Mouse (Mus musculus) intestine, postnatal 0 days (tissue): ENCODE measurements at regions not wholly inside any gene's neighbourhood (a gene's known extent, or its start where the extent isn't known, plus 50 kb on each side); places are given as distances from the start of the nearest gene placed in this dataset.

ENCODE experiments used
- ATAC-seq: fragments of 200-750 bp; cut with Nextera tagmentation; 2 replicates; pipeline ENCODE4 v1.8.0; 2017; ENCODE audit warnings: mild to moderate bottlenecking, moderate TSS enrichment, moderate library complexity
- H3K27ac ChIP-seq: fragments of 300-500 bp; sonication (generic); 2 replicates; pipeline ENCODE4 v1.5.1; 2014; ENCODE audit warnings: mild to moderate bottlenecking, low read depth, low read length, moderate library complexity
- H3K27me3 ChIP-seq: fragments of 300-500 bp; sonication (generic); replicated peaks from 2 replicates; pipeline ENCODE4 v1.6.1; 2014; ENCODE audit warnings: low read length, mixed read lengths; ENCODE audit not compliant: control insufficient read depth, insufficient read depth
- H3K36me3 ChIP-seq: fragments of 300-500 bp; sonication (generic); 2 replicates; pipeline ENCODE4 v1.6.1; 2014; ENCODE audit warnings: mild to moderate bottlenecking, moderate library complexity; ENCODE audit not compliant: control insufficient read depth, insufficient read depth
- H3K4me1 ChIP-seq: fragments of 300-500 bp; sonication (generic); replicated peaks from 2 replicates; pipeline ENCODE4 v1.6.1; 2014; ENCODE audit warnings: antibody characterized with exemption, low read length, mixed read lengths; ENCODE audit not compliant: control insufficient read depth, insufficient read depth
- H3K4me2 ChIP-seq: fragments of 300-500 bp; sonication (generic); replicated peaks from 2 replicates; pipeline ENCODE4 v1.6.1; 2014; ENCODE audit warnings: low read depth, mild to moderate bottlenecking, moderate library complexity
- H3K4me3 ChIP-seq: fragments of 300-500 bp; sonication (generic); 2 replicates; pipeline ENCODE4 v1.5.1; 2014; ENCODE audit warnings: low read depth, low read length
- H3K9ac ChIP-seq: fragments of 300-500 bp; sonication (generic); 2 replicates; pipeline ENCODE4 v1.6.1; 2014; ENCODE audit warnings: mild to moderate bottlenecking, low read depth, low read length
- H3K9me3 ChIP-seq: fragments of 300-500 bp; sonication (generic); 2 replicates; pipeline ENCODE4 v1.6.1; 2016; ENCODE audit warnings: mixed run types; ENCODE audit not compliant: control insufficient read depth
- CTCF ChIP-seq: sonication (generic); IDR thresholded peaks from 2 replicates; pipeline ENCODE4 v1.5.1; 2016; ENCODE audit warnings: low read depth, mild to moderate bottlenecking, control low read depth, antibody characterized with exemption, moderate library complexity
- whole genome bisulfite sequencing: fragments of 180-500 bp; shearing (Covaris S2); extraction: QIAGEN DNeasy Blood & Tissue Kit; methylation state at CpG from one replicate; pipeline ENCODE4 v1.1.7; 2014; 5-methylcytosine and 5-hydroxymethylcytosine counted together

GRCm38 (mm10) chr7:95919932-95920331 is 251.1 kb upstream of the Tenm4 start:
- no peak for TF ChIP-seq CTCF
- H3K9ac ChIP-seq = no peak overlapping the region
- no peaks in the 10 kb centered on the region for H3K9me3 ChIP-seq
- no peaks in the 10 kb centered on the region for H3K27me3 ChIP-seq
- H3K4me1 ChIP-seq = no peaks in the 10 kb centered on the region
- H3K4me3 ChIP-seq = no peak overlapping the region
- no peak overlapping the region for H3K4me2 ChIP-seq
- 68% methylated on average over 3 of the region's 3 CpGs for WGBS
- H3K27ac ChIP-seq = no peak overlapping the region
- ATAC-seq = no peak
- H3K36me3 ChIP-seq = no peaks in the 10 kb centered on the region

- Histone ChIP-seq H3K27ac (no peak overlapping the region), H3K27me3 (no peaks in the 10 kb centered on the region), H3K4me3 (no peak overlapping the region), H3K9me3 (no peaks in the 10 kb centered on the region), H3K9ac (no peak overlapping the region), H3K4me1 (no peaks in the 10 kb centered on the region), H3K36me3 (no peaks in the 10 kb centered on the region), H3K4me2 (no peak overlapping the region)
- TF ChIP-seq CTCF = no peak
- 68% methylated on average over 2 of the region's 2 CpGs for WGBS
- no peak for ATAC-seq
Observed at GRCm38 (mm10) chr7:95924805-95925204, 246.2 kb upstream of the Tenm4 start.

- H3K4me1 ChIP-seq = no peaks in the 10 kb centered on the region
- no peak for TF ChIP-seq CTCF
- H3K9me3 ChIP-seq = no peaks in the 10 kb centered on the region
- H3K4me2 ChIP-seq = no peak overlapping the region
- H3K9ac ChIP-seq = no peak overlapping the region
- no peak for ATAC-seq
- H3K27ac ChIP-seq = no peak overlapping the region
- no peaks in the 10 kb centered on the region for H3K27me3 ChIP-seq
- no peak overlapping the region for H3K4me3 ChIP-seq
- WGBS = 72% methylated on average over 6 of the region's 6 CpGs
- H3K36me3 ChIP-seq = no peaks in the 10 kb centered on the region
Observed at GRCm38 (mm10) chr7:95926119-95927039, 244.7 kb upstream of the Tenm4 start.

- Histone ChIP-seq H3K4me2 (no peak overlapping the region), H3K36me3 (no peaks in the 10 kb centered on the region), H3K9ac (no peak overlapping the region), H3K27me3 (no peaks in the 10 kb centered on the region), H3K27ac (no peak overlapping the region), H3K9me3 (no peaks in the 10 kb centered on the region), H3K4me1 (no peaks in the 10 kb centered on the region), H3K4me3 (no peak overlapping the region)
- no peak for ATAC-seq
- no peak for TF ChIP-seq CTCF
- 70% methylated on average over 5 of the region's 5 CpGs for WGBS
Observed at GRCm38 (mm10) chr7:95936599-95936998, 234.4 kb upstream of the Tenm4 start.

- no peak for TF ChIP-seq CTCF
- Histone ChIP-seq H3K27ac (no peak overlapping the region), H3K4me2 (no peak overlapping the region), H3K4me3 (no peak overlapping the region), H3K9ac (no peak overlapping the region), H3K4me1 (no peaks in the 10 kb centered on the region), H3K27me3 (no peaks in the 10 kb centered on the region), H3K36me3 (no peaks in the 10 kb centered on the region), H3K9me3 (no peaks in the 10 kb centered on the region)
- ATAC-seq = no peak
- WGBS = 77% methylated on average over 6 of the region's 6 CpGs
Observed at GRCm38 (mm10) chr7:95943420-95943819, 227.6 kb upstream of the Tenm4 start.

GRCm38 (mm10) chr7:95952395-95952794 is 218.7 kb upstream of the Tenm4 start:
- Histone ChIP-seq H3K27me3 (no peaks in the 10 kb centered on the region), H3K27ac (no peak overlapping the region), H3K36me3 (no peaks in the 10 kb centered on the region), H3K9ac (no peak overlapping the region), H3K4me3 (no peak overlapping the region), H3K4me2 (no peak overlapping the region), H3K9me3 (no peaks in the 10 kb centered on the region), H3K4me1 (no peaks in the 10 kb centered on the region)
- 61% methylated on average over 2 of the region's 2 CpGs for WGBS
- no peak for ATAC-seq
- TF ChIP-seq CTCF = no peak
